In genomic region chr10:7792751-7793385, GRCm38 (mm10) we compare ENCODE assay signal across 8 mouse cellular contexts. TPM values are rescaled to one million over a fixed set of nuclear protein-coding genes. Genes with fewer than 3 reads are reported as not detected.
DNase-seq lines count a peak whose midpoint lies in the region; ATAC-seq and TF ChIP-seq lines count a peak whose summit lies in the region.

Gene Ginm1 (minus strand): TSS chr10:7792824.
Gene Ppil4 (plus strand): TSS chr10:7792891.

- under 1% methylated on average over 52 of the region's 52 CpGs for WGBS in forebrain, embryonic 16.5 days
- under 1% methylated on average over 52 of the region's 52 CpGs for WGBS in lung, embryonic 15.5 days

- DNase-seq in ES-E14 (ENCODE audit: low read depth, low spot score), result peak; percentile 73
- peak; percentile 91 for DNase-seq in cerebellum, adult 11-12 months
- DNase-seq in heart, postnatal 4 days, result peak; percentile 93
- peak; percentile 75 to 91 for DNase-seq in layer of hippocampus, adult 8-10 months (ENCODE audit: low spot score in 2 of 2)
- DNase-seq in ovary, adult 18-20 months (ENCODE audit: low spot score), result peak; percentile 79
- peak; percentile 94 for DNase-seq in thymus, postnatal 0 days (ENCODE audit: low spot score)

- peaks cover 4% of the 10 kb centered on the region for H3K36me3 ChIP-seq in ES-E14 (ENCODE audit: control insufficient read depth, insufficient read depth, low read length, poor library complexity, severe bottlenecking)
- peaks cover 12% of the 10 kb centered on the region for H3K36me3 ChIP-seq in forebrain, embryonic 16.5 days (ENCODE audit: control insufficient read depth, insufficient read depth)
- peaks cover 27% of the 10 kb centered on the region for H3K36me3 ChIP-seq in lung, embryonic 15.5 days

- H3K4me1 ChIP-seq in ES-E14 (ENCODE audit: control insufficient read depth in 2 of 2, insufficient read depth in 2 of 2, low read length in 2 of 2, poor library complexity in 1 of 2), result peaks cover 2 to 7% of the 10 kb centered on the region in 2 experiments; a peak in 1 of 4 replicates
- peaks cover 13% of the 10 kb centered on the region for H3K4me1 ChIP-seq in forebrain, embryonic 16.5 days (replicated peaks; ENCODE audit: control insufficient read depth, insufficient read depth, low read length)
- peaks cover 15% of the 10 kb centered on the region for H3K4me1 ChIP-seq in lung, embryonic 15.5 days

- H3K27ac ChIP-seq in ES-E14 (ENCODE audit: insufficient read depth, low read depth, low read length, poor library complexity, severe bottlenecking), result peak within 1 kb of the TSS; percentile 66; the same call in 1 of the 2 replicates
- peak within 1 kb of the TSS; percentile 64 for H3K27ac ChIP-seq in forebrain, embryonic 16.5 days (ENCODE audit: low read length)
- peak within 1 kb of the TSS; percentile 48; the same call in 1 of the 2 replicates for H3K27ac ChIP-seq in lung, embryonic 15.5 days

- peak within 1 kb of the TSS; percentile 80 for H3K4me2 ChIP-seq in forebrain, embryonic 16.5 days (ENCODE audit: low read length)
- H3K4me2 ChIP-seq in lung, embryonic 15.5 days, result peak within 1 kb of the TSS; percentile 68

- H3K27me3 ChIP-seq in forebrain, embryonic 16.5 days (replicated peaks; ENCODE audit: control insufficient read depth, insufficient read depth, low read length), result no peaks in the 10 kb centered on the region
- H3K27me3 ChIP-seq in lung, embryonic 15.5 days, result no peaks in the 10 kb centered on the region

- ATAC-seq in forebrain, embryonic 16.5 days, result peak; percentile 97
- peak; percentile 95 for ATAC-seq in lung, embryonic 15.5 days (ENCODE audit: borderline replicate concordance, extremely low read depth, low FRiP score, low TSS enrichment)

- H3K9ac ChIP-seq in ES-E14 (ENCODE audit: insufficient read depth, low read depth, low read length, poor library complexity, severe bottlenecking), result peak within 1 kb of the TSS; percentile 99
- peak within 1 kb of the TSS; percentile 88 for H3K9ac ChIP-seq in forebrain, embryonic 16.5 days (replicated peaks; ENCODE audit: low read depth, low read length)
- peak within 1 kb of the TSS; percentile 82 for H3K9ac ChIP-seq in lung, embryonic 15.5 days

- H3K4me3 ChIP-seq in ES-E14 (ENCODE audit: insufficient read depth in 1 of 2, low read depth in 1 of 2, low read length in 2 of 2, poor library complexity in 1 of 2, severe bottlenecking in 1 of 2), result peak within 1 kb of the TSS; percentile 77 to 90
- peak within 1 kb of the TSS; percentile 98 for H3K4me3 ChIP-seq in forebrain, embryonic 16.5 days (replicated peaks; ENCODE audit: low read length)
- H3K4me3 ChIP-seq in lung, embryonic 15.5 days, result peak within 1 kb of the TSS; percentile 74

- H3K9me3 ChIP-seq in ES-E14 (ENCODE audit: control insufficient read depth, insufficient read depth, low read depth, low read length), result no peaks in the 10 kb centered on the region
- no peaks in the 10 kb centered on the region for H3K9me3 ChIP-seq in forebrain, embryonic 16.5 days (ENCODE audit: control insufficient read depth, low read length)
- H3K9me3 ChIP-seq in lung, embryonic 15.5 days, result no peaks in the 10 kb centered on the region

- in situ Hi-C loops in ES-E14 (cut with MboI; ENCODE audit: low sequenced_read_pairs in 2 of 2, unreplicated experiment in 2 of 2), result no loop called here

TF ChIP-seq in ES-E14, 5 proteins besides CTCF, POLR2A, EP300 and RAD21:
- TF ChIP-seq HCFC1 (IDR thresholded peaks at IDR 0.05; ENCODE audit: borderline replicate concordance, insufficient read depth, low read length) (peak; percentile 85), MAFK (IDR thresholded peaks at IDR 0.05; ENCODE audit: insufficient read depth, low read depth, low read length) (no peak)
TF ChIP-seq in ES-E14: peak in this region for 1.

RNA-seq across cellular contexts. Expression of gene Ginm1, which starts in this region (rescaled TPM):
- total RNA-seq in ES-E14 (2012; rRNA removed), result 29.4 and 34.4 TPM in 2 replicates
- polyA plus RNA-seq in forebrain, embryonic 16.5 days (2015; fragmentation: Nextera tagmentation; extraction: Ambion mirVana), result 46.5 and 51.4 TPM in 2 replicates
- total RNA-seq in heart, postnatal 4 days (2021), result 10 to 100 TPM; 56.9 to 65.3 TPM
- total RNA-seq in layer of hippocampus, adult 8-10 months (2022), result 10 to 100 TPM; 19.3 to 28.5 (median 23.8) TPM
- polyA plus RNA-seq in lung, embryonic 15.5 days (2015; fragmentation: Nextera tagmentation; extraction: Ambion mirVana), result 87.7 and 88.8 TPM in 2 replicates
- polyA plus RNA-seq in thymus, postnatal 0 days (2015; fragmentation: Nextera tagmentation; extraction: Ambion mirVana), result 58.0 and 67.5 TPM in 2 replicates

RNA-seq across cellular contexts. Expression of gene Ppil4, which starts in this region (rescaled TPM):
- total RNA-seq in ES-E14 (2012; rRNA removed), result 30.9 and 38.6 TPM in 2 replicates
- 63.7 and 65.0 TPM in 2 replicates for polyA plus RNA-seq in forebrain, embryonic 16.5 days (2015; fragmentation: Nextera tagmentation; extraction: Ambion mirVana)
- total RNA-seq in heart, postnatal 4 days (2021), result 10 to 100 TPM; 19.0 to 20.8 TPM
- 10 to 100 TPM; 26.9 to 34.1 (median 32.9) TPM for total RNA-seq in layer of hippocampus, adult 8-10 months (2022)
- 37.5 and 39.0 TPM in 2 replicates for polyA plus RNA-seq in lung, embryonic 15.5 days (2015; fragmentation: Nextera tagmentation; extraction: Ambion mirVana)
- 49.8 and 52.5 TPM in 2 replicates for polyA plus RNA-seq in thymus, postnatal 0 days (2015; fragmentation: Nextera tagmentation; extraction: Ambion mirVana)

Comparison
In these comparisons a context has a peak if more than half of its experiments do, and no peak if none do; other contexts are left out.
1. Peak in every context shown above with its lines: DNase-seq, ATAC-seq, H3K4me3 ChIP-seq and H3K27ac ChIP-seq.